Mouse (Mus musculus) thymus, postnatal 10 days (tissue): ENCODE results near the gene Fnbp1.
A peak's percentile ranks its signal among the peaks of the same experiment; 100 is the strongest.

ENCODE experiments used
- DNase-seq, 2 experiments: peaks; one replicate each; pipeline ENCODE4 v3.0.0; 2021; ENCODE audit warnings: low spot score in 2 of 2

Gene Fnbp1

DNA sequence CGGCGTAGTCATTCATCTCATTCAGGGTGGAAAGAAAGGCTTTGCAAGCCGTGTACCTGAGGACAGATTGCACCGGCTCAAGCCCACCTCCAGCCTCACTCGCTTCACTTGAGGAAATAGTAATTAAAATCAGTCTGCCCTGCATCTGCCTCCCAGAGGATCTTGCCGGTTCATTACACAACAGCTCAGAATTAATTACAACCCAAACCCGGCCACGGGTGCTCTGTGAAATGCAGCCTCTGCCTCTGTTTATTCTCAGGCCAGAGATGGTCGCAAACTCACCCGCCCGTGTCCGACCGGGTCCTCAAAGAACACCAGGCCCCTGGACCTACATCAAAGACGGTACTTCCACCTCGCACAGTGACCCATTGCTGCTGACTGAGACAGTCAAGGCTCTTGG, 45.7 kb downstream of the Fnbp1 start:
- no peak for DNase-seq

DNA sequence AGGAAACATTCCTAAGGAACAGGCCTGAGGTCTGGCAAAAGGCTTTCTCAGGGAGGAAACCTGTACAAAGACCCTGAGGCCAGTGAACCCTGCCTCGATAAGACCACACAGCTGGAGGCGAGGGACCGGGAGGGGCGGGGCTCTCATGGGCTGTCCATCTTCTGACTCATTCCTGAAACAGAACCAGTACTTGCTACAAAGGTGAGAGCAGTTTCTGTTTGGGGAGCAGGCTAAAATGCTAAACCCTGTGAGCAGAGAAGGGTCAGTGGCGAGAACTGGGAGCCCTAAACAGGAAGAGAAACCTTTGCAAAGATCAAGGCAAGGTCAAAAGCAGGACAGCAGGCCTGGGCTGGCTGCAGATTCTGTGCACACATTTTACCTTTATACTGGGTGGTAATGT, 47.2 kb downstream of the Fnbp1 start:
- DNase-seq = no peak

DNA sequence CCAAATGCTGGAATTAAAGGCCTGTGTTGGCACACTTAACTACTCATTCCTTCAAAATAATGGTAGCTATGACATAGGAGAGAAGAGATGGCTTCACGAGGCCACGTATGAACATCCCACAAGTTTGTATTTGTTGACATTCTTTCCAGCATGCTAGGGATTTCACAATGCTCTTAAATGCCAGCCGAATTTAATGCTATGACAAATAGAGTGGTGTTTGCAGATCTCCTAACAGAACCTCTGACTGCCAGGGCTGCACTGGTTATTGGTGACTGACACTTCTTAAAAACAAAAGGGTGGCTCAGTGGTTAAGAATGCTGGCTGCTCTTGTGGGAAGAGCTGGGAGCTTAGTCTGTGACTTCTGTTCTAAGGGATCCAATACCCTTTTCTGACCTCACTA, 48.9 kb downstream of the Fnbp1 start:
- no peak for DNase-seq

DNA sequence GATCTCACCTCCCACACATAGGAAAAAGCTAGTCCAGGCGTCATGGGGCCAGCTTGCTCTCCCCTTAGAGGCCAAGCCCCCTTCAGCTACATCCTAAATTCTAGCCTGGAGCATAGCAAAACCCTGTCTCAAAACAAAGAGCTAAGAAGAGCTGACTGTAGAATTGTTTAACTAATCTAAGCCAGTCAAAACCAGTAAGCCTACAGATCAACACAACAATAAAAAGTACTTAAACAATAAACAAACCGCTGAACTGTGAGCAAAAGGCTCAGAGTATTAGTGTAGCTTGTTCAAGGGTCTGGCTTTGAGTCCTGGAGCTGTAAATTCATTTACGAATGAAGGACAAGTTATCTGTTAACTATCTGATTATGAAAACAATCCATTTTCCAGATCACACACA, 50.6 kb downstream of the Fnbp1 start:
- DNase-seq = no peak

DNA sequence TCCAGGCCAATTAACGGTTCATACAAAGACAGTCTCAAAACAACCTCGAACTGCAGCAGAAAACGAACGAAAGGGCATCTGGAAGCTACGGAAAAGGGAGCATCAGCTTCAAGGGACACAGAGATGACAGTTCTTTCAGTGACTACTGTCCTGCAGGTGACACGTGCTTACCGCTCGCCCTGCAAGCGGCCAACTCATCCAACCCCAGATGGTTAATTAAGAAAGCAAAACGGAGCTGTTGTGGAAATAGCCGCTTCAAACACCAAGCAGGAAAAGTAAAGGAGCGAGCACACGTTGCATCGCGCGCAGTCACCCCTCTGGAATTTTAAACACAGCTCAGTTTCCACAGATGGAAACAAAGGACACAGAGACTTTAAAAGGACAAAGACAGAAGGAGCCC, 52.2 kb downstream of the Fnbp1 start:
- no peak for DNase-seq

DNA sequence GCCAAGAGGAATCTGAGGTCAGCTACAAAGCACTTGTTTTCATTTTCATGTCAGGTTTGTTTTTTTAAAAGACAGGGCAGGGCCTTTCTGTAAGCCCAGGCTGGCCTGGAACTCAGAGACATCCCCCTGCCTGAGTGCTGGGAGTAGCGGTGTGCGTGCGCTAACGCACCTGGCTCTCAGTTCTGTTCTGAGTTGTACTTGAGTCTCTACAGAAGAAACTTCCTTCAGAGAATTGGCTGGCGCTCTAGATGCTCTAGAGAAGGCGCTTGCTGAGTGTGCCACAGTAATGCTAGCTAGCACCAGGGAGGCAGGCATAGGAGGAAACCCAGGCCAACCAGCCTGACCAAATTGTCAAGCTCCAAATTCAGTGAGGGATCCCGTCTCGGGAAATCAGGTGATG, 52.9 kb downstream of the Fnbp1 start:
- DNase-seq = peak; percentile 32 to 41

DNA sequence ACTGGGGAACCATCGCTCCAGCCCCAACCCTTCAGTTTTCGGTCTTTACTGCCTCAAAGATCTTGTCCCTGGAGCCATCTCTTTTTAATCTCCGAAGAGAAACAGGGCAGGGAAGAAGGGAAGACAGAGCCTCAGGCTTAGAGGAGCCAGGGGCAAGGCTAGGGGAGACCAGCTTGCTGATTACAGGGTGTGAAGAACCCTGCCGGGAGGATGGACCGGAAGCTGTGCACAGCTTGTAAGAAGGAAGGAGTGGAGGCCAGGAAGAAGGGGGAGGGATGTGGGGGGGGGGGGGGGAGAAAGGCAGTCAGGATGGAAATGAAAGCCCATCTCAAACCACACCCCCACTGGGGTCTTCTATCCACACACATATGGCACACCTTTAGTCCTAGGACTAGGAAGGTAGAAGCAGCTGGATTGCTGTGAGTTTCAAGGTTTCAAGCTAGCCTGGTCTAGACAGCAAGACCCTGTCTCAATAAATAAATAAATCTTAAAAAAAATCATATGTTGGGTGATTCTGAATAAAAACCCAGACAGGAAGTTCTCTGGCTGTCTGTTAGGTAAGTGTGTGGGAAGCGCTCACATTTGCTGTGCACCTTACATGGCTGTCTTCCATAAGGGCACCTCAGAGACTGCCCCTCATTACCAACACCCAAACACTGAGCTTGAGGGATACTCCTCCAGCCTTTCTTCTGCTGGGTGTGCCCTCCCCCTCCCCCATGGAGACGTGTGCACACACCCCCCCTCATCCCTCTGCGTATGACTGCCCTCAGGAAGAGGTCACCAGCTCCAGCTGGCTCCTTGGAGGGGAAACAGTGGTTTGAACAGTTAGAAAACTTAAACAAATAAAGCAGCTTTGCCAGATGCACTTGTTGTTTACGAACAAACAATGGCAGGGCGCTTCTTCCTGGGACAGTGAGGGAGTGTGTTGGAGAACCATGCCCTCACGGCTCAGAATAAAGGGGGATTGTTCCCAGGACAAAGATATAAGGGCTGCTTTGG, 53.8 kb downstream of the Fnbp1 start:
- peak in 1 of 2 experiments; percentile 33 for DNase-seq

DNA sequence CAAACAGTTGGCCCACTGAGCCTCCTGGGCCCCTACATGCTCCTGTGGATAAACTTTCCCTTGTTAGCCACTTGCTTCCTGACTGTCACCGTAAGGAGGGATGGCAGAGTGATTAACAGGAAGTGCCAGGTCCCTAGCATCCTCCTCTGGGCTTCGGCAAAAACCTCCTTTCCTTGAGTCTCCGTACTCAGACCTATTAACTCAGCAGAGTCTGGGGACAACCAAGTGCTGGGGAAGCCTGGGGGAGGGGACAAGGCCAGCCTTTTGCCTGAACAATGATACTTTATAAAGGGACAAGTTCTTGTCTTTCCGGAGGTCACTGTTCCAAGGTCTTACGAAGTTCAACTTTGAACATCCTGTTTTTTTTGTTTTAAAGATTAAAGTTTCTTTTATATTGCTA, 54.7 kb downstream of the Fnbp1 start:
- no peak for DNase-seq

DNA sequence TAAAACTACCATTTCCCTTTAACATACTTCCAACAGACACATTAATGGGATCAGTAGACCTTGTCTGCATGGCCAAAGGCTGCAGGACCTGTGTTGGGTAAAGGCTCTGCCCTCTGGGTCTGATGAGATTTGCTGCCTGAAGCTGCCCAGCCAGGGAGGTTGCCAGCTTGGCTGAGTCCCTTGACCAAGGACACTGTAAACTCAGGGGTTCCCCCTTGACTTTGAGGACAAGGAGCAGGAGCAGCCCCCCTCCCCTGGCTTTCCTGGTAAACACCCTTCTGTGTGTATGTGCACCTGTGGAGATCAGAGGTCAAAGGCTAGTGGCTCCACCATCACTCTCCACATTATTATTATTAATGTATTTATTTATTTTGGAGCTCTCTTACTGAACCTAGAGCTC, 55.3 kb downstream of the Fnbp1 start:
- no peak for DNase-seq

DNA sequence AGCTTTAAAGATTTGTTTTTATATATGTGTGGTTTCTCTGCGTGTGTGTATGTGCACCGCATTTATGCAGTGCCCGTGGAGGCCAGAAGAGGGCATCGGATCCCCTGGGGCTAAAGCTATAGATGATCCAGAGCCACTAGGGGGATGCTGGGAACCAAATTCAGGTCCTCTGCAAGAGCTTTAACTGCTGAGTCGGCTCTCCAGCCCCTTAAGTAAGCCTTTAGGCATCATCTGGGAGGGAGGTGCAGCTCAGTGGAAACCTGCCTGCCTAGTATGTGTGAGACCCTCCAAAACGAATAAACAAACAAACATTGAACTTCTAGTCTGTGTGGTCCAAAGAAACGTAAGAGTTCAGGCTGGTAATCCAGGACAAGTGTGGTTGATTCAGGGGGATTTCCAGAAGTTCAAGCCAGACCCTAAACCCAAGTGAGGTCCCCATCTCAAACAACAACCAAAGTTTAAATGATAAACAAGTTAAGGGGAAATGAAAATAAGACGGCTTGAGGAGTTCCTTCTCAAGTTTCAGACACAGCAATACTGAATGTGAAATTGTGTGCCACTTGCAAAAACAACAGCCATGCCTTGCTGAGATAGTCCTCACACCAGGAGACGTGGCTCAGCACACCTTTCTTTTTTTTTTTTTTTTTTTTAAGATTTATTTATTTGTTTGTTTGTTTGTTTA, 57.5 kb downstream of the Fnbp1 start:
- no peak for DNase-seq

DNA sequence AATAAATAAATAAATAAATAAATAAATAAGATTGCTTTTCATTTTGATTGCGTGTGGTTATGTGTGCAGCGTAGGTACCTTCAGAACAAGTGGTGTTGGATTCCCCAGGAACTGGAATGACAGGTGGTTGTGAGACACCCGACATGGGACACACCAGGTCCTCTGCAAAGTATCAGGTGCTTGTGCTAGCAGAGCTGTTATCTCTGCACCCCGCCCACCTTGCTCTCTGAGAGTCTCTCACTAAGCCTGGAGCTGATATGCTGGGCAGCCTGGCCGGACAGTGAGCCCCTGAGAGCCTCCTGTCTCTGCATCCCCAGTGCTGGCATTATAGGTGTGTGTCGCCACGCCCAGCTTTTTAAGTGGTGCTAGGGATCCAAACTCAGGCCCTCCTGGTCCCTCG, 58.4 kb downstream of the Fnbp1 start:
- DNase-seq = no peak

DNA sequence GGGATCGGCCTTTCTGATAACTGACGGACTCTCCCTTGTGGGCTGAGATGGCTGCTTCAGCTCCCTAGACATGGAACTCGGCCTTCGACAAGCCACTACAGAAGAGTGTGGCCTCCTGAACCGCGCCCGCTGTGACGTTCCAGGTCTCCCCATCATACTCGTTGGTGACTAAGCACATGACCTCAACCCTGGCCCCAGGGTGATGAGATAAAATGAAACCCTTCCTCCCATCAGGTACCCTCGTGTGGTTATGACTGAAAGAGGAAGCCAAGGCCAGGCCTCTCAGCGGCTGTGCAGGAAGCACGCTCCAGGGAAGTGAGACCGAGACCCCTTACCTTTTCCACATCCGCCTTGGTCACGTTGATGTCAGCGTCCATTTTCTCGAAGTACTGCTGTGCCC, 59.2 kb downstream of the Fnbp1 start:
- no peak for DNase-seq

DNA sequence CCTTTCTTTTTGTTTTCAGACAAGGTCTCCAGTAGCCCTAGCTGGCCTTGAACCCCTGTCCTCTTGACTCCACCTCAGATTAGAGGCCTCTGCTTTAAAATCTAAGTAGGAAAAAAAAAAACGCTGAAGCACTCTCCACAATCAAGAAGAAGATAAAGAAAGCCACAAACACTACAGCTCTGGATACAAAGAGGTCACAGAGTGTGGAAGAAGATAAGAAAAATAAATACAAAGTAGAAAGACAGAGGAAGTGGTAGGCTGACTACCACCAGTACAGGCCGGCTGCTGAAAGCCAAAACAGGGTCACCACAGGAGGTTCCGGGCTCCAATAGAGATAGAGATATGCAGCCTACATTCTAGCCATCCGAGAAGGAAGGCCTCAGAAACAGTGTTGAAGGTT, 60.5 kb downstream of the Fnbp1 start:
- DNase-seq = no peak

DNA sequence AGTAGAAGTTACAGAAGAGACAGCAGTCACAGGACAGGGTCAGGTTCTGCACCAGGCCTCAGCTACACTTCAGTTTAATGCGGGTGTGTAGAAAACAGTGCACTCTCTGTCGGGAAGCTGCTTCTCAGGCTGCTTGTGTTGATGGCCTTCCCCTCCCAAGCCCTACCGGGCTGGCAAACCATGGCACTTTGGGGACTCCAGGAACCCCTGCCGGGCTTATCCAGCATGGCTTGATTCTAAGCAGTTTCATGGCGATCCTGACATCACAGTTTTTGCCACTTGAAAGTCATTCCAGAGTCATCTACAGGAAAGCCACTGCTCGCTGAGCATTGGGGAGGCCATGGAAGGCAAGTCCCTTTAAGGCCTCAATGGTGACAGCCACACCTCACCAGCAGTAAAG, 62.7 kb downstream of the Fnbp1 start:
- no peak for DNase-seq

DNA sequence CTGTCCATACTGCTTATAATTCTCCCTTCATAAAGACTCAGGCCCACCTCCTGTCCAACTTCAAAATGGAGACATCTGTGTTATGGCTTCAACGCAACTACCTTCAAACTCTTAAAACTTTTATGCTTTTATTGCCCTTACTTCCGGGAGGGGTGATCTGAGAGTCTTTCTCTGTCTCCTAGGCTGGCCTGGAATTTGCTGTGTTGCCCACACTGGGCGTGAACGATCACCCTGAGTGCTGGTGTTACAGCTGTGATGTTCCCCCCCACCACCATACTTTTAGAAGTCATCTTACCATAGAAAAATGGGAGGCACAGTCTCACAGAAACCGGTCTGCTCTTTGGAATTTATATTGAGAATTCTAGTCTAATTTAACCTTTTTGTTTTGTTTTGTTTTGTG, 64.2 kb downstream of the Fnbp1 start:
- no peak for DNase-seq

DNA sequence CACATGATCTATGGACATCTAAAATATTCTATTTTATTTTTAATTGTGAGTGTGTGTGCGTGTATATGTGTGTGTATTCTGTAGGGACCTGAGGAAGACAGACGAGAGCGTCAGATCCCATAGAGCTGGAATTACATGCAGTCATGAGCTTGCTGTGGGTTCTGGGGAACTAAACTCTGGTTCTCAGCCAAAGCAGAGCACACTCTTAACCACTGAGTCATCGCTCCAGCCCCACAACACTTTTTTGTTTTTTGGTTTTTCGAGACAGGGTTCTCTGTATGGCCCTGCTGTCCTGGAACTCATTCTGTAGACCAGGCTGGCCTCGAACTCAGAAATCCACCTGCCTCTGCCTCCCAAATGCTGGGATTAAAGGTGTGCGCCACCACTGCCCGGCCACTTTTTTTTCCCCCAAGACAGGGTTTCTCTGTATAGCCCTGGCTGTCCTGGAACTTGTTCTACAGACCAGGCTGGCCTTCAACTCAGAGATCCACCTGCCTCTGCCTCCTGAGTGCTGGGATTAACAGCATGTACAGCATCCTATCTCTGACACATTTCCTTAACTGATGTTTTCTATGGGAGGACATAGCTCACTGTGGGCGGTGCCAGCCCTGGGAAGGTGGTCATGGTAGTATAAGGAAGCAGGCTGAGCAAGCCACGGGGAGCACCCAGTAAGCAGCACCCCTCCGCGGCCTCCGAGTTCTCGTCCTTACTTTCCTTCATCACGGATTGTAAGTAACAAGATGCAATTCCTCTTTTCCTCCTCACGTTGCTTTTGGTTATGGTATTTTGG, 65.3 kb downstream of the Fnbp1 start:
- DNase-seq = no peak

DNA sequence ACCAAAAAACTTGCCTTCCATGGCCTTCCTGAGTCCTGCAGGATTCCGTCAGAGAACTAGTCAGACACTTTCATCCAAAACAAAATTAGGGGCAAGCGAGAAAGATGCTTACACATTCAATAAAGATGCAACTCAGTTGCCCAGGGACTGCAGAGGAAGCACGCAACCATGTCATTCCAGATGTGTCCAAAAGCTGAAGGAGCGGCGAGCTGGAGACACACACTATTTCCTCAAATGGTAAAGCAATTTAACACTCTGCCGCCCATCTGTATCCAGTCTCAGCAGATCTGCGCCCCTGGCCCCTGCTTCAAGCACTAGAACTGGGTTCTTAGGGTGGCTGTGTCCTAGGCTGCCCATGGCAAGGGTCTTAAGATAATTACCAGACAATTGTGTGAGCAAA, 66.0 kb downstream of the Fnbp1 start:
- DNase-seq = no peak

DNA sequence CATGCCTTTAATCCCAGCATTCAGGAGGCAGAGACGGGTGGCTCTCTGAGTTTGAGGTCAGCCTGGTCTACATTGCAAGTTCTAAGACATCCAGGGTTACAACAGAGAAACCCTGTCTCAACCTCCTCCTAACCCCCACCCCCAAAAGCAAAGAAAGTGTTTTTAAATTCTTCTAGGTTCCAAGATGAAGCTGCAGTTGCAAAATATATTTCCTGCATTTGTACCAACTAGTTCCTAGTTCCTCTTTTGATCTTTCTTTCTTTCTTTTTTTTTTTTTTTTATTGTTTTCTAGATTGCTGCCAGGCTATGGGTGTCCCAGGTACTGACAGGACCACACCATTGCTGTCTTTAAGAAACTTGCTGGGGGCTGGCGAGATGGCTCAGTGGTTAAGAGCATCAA, 66.6 kb downstream of the Fnbp1 start:
- no peak for DNase-seq

DNA sequence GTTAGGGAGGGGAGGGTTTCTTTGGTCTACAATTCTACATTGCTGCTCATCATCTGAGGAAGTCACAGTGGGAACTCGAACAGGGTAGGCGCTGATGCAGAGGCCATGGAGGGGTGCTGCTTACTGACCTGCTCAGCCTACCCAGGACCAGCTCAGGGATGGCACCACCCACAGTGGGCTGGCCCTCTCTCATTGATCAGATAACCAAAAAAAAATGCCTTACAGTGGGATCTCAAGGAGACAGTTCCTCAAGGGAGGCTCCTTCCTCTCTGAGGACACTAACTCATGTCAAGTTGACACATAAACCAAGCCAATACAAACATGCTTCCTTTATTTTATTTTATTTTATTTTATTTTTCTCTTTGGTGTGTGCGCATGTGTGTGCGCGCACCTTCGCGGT, 72.3 kb downstream of the Fnbp1 start:
- no peak for DNase-seq

DNA sequence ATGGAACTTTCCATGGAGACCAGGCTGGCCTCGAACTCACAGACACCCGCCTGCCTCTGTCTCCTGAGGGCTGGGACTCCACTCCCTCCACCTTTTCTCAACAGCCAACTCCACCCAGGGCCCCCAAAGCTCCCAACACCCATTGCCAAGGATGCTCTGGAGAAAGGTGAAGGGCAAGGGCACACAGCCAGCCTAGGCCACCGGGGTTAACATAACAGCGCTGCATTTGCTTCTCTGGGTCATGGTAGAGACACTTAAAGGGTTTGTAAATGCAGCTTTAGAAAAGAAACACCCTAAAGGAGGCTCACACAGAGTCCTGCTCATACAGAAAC, 72.7 kb downstream of the Fnbp1 start:
- DNase-seq = no peak

DNA sequence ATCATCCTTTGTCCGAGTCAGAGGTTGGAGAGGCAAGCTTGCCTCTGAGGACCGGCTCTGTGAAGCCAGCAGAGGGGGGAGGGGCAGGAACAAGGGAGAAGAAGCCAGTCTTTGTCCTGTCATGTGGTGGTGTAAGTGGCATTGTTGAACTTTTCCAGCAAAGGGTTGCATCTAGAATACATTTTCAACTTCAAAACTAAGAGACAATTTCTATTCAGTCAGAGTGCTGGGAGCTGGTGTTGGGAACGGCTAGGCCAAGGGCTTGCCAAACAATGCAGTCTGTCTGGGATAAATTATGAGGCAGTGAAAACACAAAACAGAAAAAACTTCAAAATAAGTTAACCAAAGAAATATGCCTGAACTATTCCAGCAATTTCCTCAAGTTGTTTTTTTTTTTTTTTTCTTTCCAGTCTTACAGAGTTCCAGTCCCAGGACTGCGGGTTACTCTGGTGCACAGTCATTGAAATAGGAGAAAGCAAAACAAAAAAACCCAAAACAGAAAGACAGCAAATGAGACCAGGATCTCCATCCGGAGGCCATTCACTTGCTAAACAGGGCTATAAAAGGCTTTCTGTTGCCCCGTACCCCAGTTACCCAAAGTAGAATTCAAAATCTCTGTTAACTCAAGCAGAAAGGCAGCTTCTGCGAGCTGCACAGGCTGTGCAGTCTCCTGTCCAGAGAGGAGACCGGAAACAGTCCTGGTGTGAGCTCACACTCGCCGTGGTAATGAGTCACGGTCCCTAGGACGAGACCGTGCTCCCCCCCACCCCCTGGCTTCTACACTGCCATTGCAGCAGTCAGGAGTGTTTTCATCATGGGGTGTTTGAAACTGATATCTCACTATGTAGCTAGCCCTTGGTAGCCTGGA, 73.3 kb downstream of the Fnbp1 start:
- DNase-seq = no peak
